ENCODE assay signal across 10 mouse cellular contexts in the genomic region with DNA sequence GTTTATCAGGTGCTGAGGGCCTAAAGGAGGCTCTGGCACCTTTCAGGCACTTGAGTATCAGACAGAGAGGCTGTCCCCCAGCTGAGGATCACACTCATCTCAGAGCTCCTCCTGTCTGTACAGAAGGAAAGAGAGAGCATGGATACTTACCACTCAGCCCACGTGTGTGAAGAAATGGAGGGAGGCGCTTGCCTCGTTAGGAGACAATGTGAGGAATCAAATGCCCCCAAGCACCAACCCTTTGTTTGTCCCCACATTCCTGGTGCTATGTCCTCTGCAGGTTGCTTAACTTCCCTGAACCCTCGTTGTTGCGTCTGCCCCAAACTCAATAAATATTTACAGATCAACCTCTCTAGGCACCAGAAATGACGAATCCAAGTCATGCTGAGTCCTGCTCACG. TPM values are rescaled to one million over a fixed set of nuclear protein-coding genes. Genes with fewer than 3 reads are reported as not detected.
A peak's percentile ranks its signal among the peaks of the same experiment; 100 is the strongest.
DNase-seq lines count a peak whose midpoint lies in the region; ATAC-seq lines count a peak whose summit lies in the region.
"Had no signal": no experiment of that assay in that cellular context is flagged by ENCODE, and none has a peak within 500 bp of the region (broad histone marks: within the 10 kb centered on the region; RNA-seq: fewer than 3 reads in every experiment).

No protein-coding gene starts in this region.

- ATAC-seq in heart, embryonic 16.5 days (replicated peaks; ENCODE audit: extremely low read depth, insufficient read depth, low FRiP score): no peak
- ATAC-seq in neural tube, embryonic 12.5 days (ENCODE audit: low FRiP score, low read depth): no peak
- no peak for ATAC-seq in intestine, embryonic 16.5 days
- ATAC-seq: Patski had no signal

- intact Hi-C loops in heart, postnatal 10 days (cut with DNase I): no loop called here

- 44% methylated on average over 7 of the region's 7 CpGs for WGBS in heart, embryonic 16.5 days
- 26% methylated on average over 7 of the region's 7 CpGs for WGBS in neural tube, embryonic 12.5 days
- 43% methylated on average over 7 of the region's 7 CpGs for WGBS in intestine, embryonic 16.5 days

- no peaks in the 10 kb centered on the region for H3K9me3 ChIP-seq in heart, embryonic 16.5 days (replicated peaks; ENCODE audit: control insufficient read depth, low read length)
- H3K9me3 ChIP-seq in neural tube, embryonic 12.5 days: no peaks in the 10 kb centered on the region
- H3K9me3 ChIP-seq in intestine, embryonic 16.5 days (ENCODE audit: control insufficient read depth, low read length): no peaks in the 10 kb centered on the region

- no peaks in the 10 kb centered on the region for H3K36me3 ChIP-seq in heart, embryonic 16.5 days (ENCODE audit: control insufficient read depth, insufficient read depth)
- no peaks in the 10 kb centered on the region for H3K36me3 ChIP-seq in neural tube, embryonic 12.5 days
- H3K36me3 ChIP-seq in intestine, embryonic 16.5 days (ENCODE audit: control insufficient read depth, insufficient read depth, low read length): peaks cover 3% of the 10 kb centered on the region; the same call in 1 of the 2 replicates

- peaks cover 12% of the 10 kb centered on the region; the same call in 1 of the 2 replicates for H3K27me3 ChIP-seq in heart, embryonic 16.5 days (ENCODE audit: control insufficient read depth, insufficient read depth, low read length)
- peaks cover 38% of the 10 kb centered on the region for H3K27me3 ChIP-seq in neural tube, embryonic 12.5 days (replicated peaks)
- no peaks in the 10 kb centered on the region for H3K27me3 ChIP-seq in intestine, embryonic 16.5 days (replicated peaks; ENCODE audit: control insufficient read depth, insufficient read depth, low read length)
- H3K27me3 ChIP-seq: Patski had no signal

- no peak overlapping the region for H3K4me2 ChIP-seq in heart, embryonic 16.5 days (ENCODE audit: low read depth, low read length)
- peak overlapping the region; percentile 61 for H3K4me2 ChIP-seq in neural tube, embryonic 12.5 days (replicated peaks)
- H3K4me2 ChIP-seq in intestine, embryonic 16.5 days (ENCODE audit: low read depth, low read length): no peak overlapping the region

- peak overlapping the region; percentile 6; the same call in 1 of the 2 replicates for H3K9ac ChIP-seq in heart, embryonic 16.5 days (ENCODE audit: low read length)
- no peak overlapping the region for H3K9ac ChIP-seq in neural tube, embryonic 12.5 days
- H3K9ac ChIP-seq in intestine, embryonic 16.5 days (ENCODE audit: low read depth, low read length): 0 out of 2 replicates have a peak overlapping the region, but pooled peaks have one; percentile 7

- H3K27ac ChIP-seq in heart, embryonic 16.5 days (ENCODE audit: low read length): no peak overlapping the region; the same call in 1 of the 2 replicates
- no peak overlapping the region for H3K27ac ChIP-seq in neural tube, embryonic 12.5 days
- H3K27ac ChIP-seq in intestine, embryonic 16.5 days (ENCODE audit: low read length): no peak overlapping the region

- no peak overlapping the region for H3K4me3 ChIP-seq in heart, embryonic 16.5 days (ENCODE audit: low read length)
- no peak overlapping the region for H3K4me3 ChIP-seq in neural tube, embryonic 12.5 days
- H3K4me3 ChIP-seq in intestine, embryonic 16.5 days (ENCODE audit: low read length): no peak overlapping the region
- H3K4me3 ChIP-seq: erythroblast, embryonic 14.5 days had no signal

- H3K4me1 ChIP-seq in heart, embryonic 16.5 days (ENCODE audit: control insufficient read depth, insufficient read depth, low read length): peaks cover 54% of the 10 kb centered on the region
- H3K4me1 ChIP-seq in neural tube, embryonic 12.5 days: peaks cover 76% of the 10 kb centered on the region
- peaks cover 62% of the 10 kb centered on the region for H3K4me1 ChIP-seq in intestine, embryonic 16.5 days (ENCODE audit: control insufficient read depth, insufficient read depth, low read length)

- DNase-seq in heart, postnatal 10 days: no peak
- DNase-seq in neural tube, embryonic 10.5 days (ENCODE audit: extremely low spot score, low spot score): no peak
- no peak for DNase-seq in adrenal gland, adult 8-10 months
- DNase-seq in adrenal gland, postnatal 4 days (ENCODE audit: low spot score in 2 of 2): no peak
- DNase-seq: kidney, postnatal 10 days had no signal

RNA-seq across cellular contexts. Expression of a gene that starts 4.8 kb away (rescaled TPM):
- 7.2 and 8.2 TPM in 2 replicates for polyA plus RNA-seq in heart, embryonic 16.5 days (2015; fragmentation: Nextera tagmentation; extraction: Ambion mirVana)
- 1 to 10 TPM; 3.7 to 5.8 TPM for total RNA-seq in heart, postnatal 10 days (2021)
- polyA plus RNA-seq in neural tube, embryonic 12.5 days (2016; fragmentation: Nextera tagmentation; extraction: Ambion mirVana): 9.2 and 10.1 TPM in 2 replicates
- polyA plus RNA-seq in intestine, embryonic 16.5 days (2015; fragmentation: Nextera tagmentation; extraction: Ambion mirVana): 18.9 and 21.2 TPM in 2 replicates
- total RNA-seq in adrenal gland, adult 8-10 months (2022): 10 to 100 TPM in 1 of 4 experiments, 1 to 10 TPM in 3; 4.4 to 14.6 (median 5.4) TPM
- 10 to 100 TPM; 11.8 to 12.7 TPM for total RNA-seq in adrenal gland, postnatal 4 days (2021)

RNA-seq across cellular contexts. Expression of a gene that starts 21.0 kb away (rescaled TPM):
- polyA plus RNA-seq in heart, embryonic 16.5 days (2015; fragmentation: Nextera tagmentation; extraction: Ambion mirVana): 26.9 and 28.9 TPM in 2 replicates
- 10 to 100 TPM; 21.2 to 23.7 TPM for total RNA-seq in heart, postnatal 10 days (2021)
- 50.2 and 50.3 TPM in 2 replicates for polyA plus RNA-seq in neural tube, embryonic 12.5 days (2016; fragmentation: Nextera tagmentation; extraction: Ambion mirVana)
- polyA plus RNA-seq in intestine, embryonic 16.5 days (2015; fragmentation: Nextera tagmentation; extraction: Ambion mirVana): 33.9 and 35.7 TPM in 2 replicates
- total RNA-seq in adrenal gland, adult 8-10 months (2022): 10 to 100 TPM; 52.7 to 76.9 (median 68.2) TPM
- 10 to 100 TPM; 39.1 to 40.4 TPM for total RNA-seq in adrenal gland, postnatal 4 days (2021)
